Mouse (Mus musculus) limb, embryonic 14.5 days (tissue): Measurements from ENCODE around the gene Nmt2. TPM values are rescaled to one million over a fixed set of nuclear protein-coding genes. Genes with fewer than 3 reads are reported as not detected.

Experiments
- ATAC-seq: fragments of 200-750 bp; cut with Nextera tagmentation; 2 replicates; pipeline ENCODE4 v1.8.0; 2017; ENCODE audit warnings: low read depth, moderate number of reproducible peaks, moderate TSS enrichment; ENCODE audit not compliant: low FRiP score
- DNase-seq: peaks from one replicate; pipeline ENCODE4 v3.0.0-alpha.2; 2015; ENCODE audit warnings: low spot score
- H3K27ac ChIP-seq: fragments of 300-500 bp; sonication (generic); replicated peaks from 2 replicates; pipeline ENCODE4 v1.5.1; 2014; ENCODE audit warnings: low read depth, mild to moderate bottlenecking, low read length, moderate library complexity, mixed read lengths
- H3K27me3 ChIP-seq: fragments of 300-500 bp; sonication (generic); 2 replicates; pipeline ENCODE4 v1.6.1; 2014; ENCODE audit warnings: low read length, mixed read lengths; ENCODE audit not compliant: control insufficient read depth, insufficient read depth
- H3K36me3 ChIP-seq: fragments of 300-500 bp; sonication (generic); 2 replicates; pipeline ENCODE4 v1.6.1; 2014; ENCODE audit warnings: mild to moderate bottlenecking, low read length, moderate library complexity, mixed read lengths; ENCODE audit not compliant: control insufficient read depth, insufficient read depth
- H3K4me1 ChIP-seq: fragments of 300-500 bp; sonication (generic); 2 replicates; pipeline ENCODE4 v1.6.1; 2014; ENCODE audit warnings: antibody characterized with exemption, low read length, mixed read lengths; ENCODE audit not compliant: control insufficient read depth, insufficient read depth
- H3K4me2 ChIP-seq: fragments of 300-500 bp; sonication (generic); replicated peaks from 2 replicates; pipeline ENCODE4 v1.6.1; 2014; ENCODE audit warnings: low read depth, mild to moderate bottlenecking, low read length, moderate library complexity; ENCODE audit not compliant: severe bottlenecking
- H3K4me3 ChIP-seq: fragments of 300-500 bp; sonication (generic); replicated peaks from 2 replicates; pipeline ENCODE4 v1.5.1; 2014; ENCODE audit warnings: low read length
- H3K9ac ChIP-seq: fragments of 300-500 bp; sonication (generic); 2 replicates; pipeline ENCODE4 v1.6.1; 2014; ENCODE audit warnings: mild to moderate bottlenecking, low read depth, low read length, moderate library complexity; ENCODE audit not compliant: severe bottlenecking
- H3K9me3 ChIP-seq: fragments of 300-500 bp; sonication (generic); 2 replicates; pipeline ENCODE4 v1.6.1; 2016; ENCODE audit warnings: low read length; ENCODE audit not compliant: control insufficient read depth
- POLR2A ChIP-seq: fragments of 200-500 bp; IDR thresholded peaks from 2 replicates; pipeline ENCODE4 v1.8.0; 2012; ENCODE audit warnings: inconsistent platforms, mild to moderate bottlenecking, moderate library complexity, borderline replicate concordance; ENCODE audit not compliant: insufficient read depth, insufficient read length; ENCODE audit errors: extremely low read depth
- WGBS: fragments of 180-500 bp; shearing (Covaris S2); extraction: QIAGEN DNeasy Blood & Tissue Kit; methylation state at CpG from one replicate; pipeline ENCODE4 v1.1.7; 2014; 5-methylcytosine and 5-hydroxymethylcytosine counted together
- polyA plus RNA-seq, 2 experiments: library from polyadenylated mRNA; depleted of rRNA in 1 of 2; stranded (reverse) in 1 of 2; unstranded in 1 of 2; fragments of >200 nt; fragmentation: Nextera tagmentation in 1 of 2; extraction: Ambion mirVana in 1 of 2; gene quantifications; 2 replicates each; pipeline versions ENCODE4 v1.2.1 to v1.2.3; 2012 to 2014

Gene Nmt2
- polyA plus RNA-seq, 2 experiments: 15.4 to 33.7 TPM

- Histone ChIP-seq H3K9me3 (no peaks in the 10 kb centered on the region), H3K4me2 (no peak overlapping the region), H3K4me1 (no peaks in the 10 kb centered on the region), H3K9ac (no peak overlapping the region), H3K36me3 (no peaks in the 10 kb centered on the region), H3K27me3 (no peaks in the 10 kb centered on the region), H3K4me3 (no peak overlapping the region), H3K27ac (no peak overlapping the region)
- WGBS: 80% methylated on average over 2 of the region's 2 CpGs
- ATAC-seq: no peak
- no peak for DNase-seq
- no peak for TF ChIP-seq POLR2A
These were observed 10.7 kb upstream of the Nmt2 start for GRCm38 (mm10) chr2:3273349-3273748.

DNA sequence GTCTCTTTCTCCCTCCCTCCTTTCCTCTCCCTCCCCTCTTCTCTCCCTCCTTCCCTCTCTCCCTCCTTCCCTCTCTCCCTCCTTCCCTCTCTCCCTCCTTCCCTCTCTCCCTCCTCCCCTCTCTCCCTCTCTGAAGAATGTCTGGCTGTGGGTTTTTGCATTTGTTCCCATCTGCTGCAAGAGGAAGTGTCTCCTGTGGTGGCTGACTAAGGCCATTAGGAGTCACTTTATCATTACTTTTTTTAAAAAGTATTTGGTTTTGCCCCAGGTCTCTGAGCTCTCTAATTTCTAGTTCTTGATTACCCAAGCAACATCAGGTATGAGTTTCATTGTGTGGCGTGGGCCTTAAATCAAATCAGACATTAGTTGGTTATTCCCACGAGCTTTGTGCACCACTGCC is 7.9 kb upstream of the Nmt2 start:
- Histone ChIP-seq H3K4me2 (no peak overlapping the region), H3K9ac (no peak overlapping the region), H3K9me3 (no peaks in the 10 kb centered on the region), H3K4me3 (no peak overlapping the region), H3K27ac (no peak overlapping the region), H3K36me3 (no peaks in the 10 kb centered on the region), H3K27me3 (no peaks in the 10 kb centered on the region), H3K4me1 (no peaks in the 10 kb centered on the region)
- TF ChIP-seq POLR2A: no peak
- ATAC-seq (no peak), DNase-seq (no peak)
- 64% methylated on average over 2 of the region's 2 CpGs for WGBS

GRCm38 (mm10) chr2:3277502-3277901 is 6.5 kb upstream of the Nmt2 start:
- TF ChIP-seq POLR2A: no peak
- Histone ChIP-seq H3K4me3 (no peak overlapping the region), H3K4me1 (no peaks in the 10 kb centered on the region), H3K27ac (no peak overlapping the region), H3K4me2 (no peak overlapping the region), H3K27me3 (no peaks in the 10 kb centered on the region), H3K9me3 (no peaks in the 10 kb centered on the region), H3K9ac (no peak overlapping the region), H3K36me3 (no peaks in the 10 kb centered on the region)
- 83% methylated on average over 7 of the region's 7 CpGs for WGBS
- DNase-seq: no peak
- no peak for ATAC-seq

- WGBS: 73% methylated on average over 4 of the region's 4 CpGs
- H3K4me2 ChIP-seq: no peak overlapping the region
- no peak overlapping the region for H3K27ac ChIP-seq
- peak; percentile 30 for DNase-seq
- no peaks in the 10 kb centered on the region for H3K36me3 ChIP-seq
- H3K9ac ChIP-seq: no peak overlapping the region
- no peaks in the 10 kb centered on the region for H3K27me3 ChIP-seq
- no peak for ATAC-seq
- peaks cover 11% of the 10 kb centered on the region; the same call in 1 of the 2 replicates for H3K4me1 ChIP-seq
- no peak for TF ChIP-seq POLR2A
- no peak overlapping the region for H3K4me3 ChIP-seq
- no peaks in the 10 kb centered on the region for H3K9me3 ChIP-seq
These were observed 2.7 kb upstream of the Nmt2 start for GRCm38 (mm10) chr2:3281311-3281710.

DNA sequence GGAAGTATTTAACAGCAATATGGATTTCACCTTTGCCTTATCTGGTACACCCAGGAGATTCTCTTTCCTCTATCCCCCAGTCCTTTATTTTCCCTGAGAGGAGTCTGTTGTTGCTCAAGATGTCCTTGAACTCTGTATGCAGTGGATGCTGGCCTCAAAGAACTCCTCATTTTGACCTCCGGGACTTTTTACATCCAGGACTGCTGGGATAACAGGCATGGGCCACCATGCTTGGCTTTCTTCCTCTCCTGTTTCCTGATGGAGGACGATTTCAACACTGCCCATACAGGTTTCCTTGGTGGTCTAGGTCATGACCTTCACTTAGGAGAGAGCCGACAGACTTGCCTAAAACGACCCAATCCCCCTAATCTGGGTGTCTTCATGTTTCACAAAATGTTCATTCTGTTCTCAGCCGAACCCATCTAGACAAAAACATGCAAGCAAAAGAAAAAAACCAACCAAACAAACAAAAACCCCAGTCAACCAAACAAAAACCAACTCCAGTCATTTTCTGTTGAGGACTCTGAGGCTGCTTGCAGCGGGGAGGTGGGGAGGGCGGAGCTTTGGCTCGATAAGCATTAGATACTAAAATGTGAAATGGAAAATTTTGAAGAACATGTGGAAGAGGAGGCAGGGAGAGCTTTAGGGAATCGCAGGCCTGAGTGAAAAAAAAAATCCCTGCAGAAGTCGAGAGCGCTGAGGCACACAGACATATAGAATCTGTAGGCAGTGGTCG is 978 bp upstream of the Nmt2 start:
- no peak for TF ChIP-seq POLR2A
- no peaks in the 10 kb centered on the region for H3K36me3 ChIP-seq
- peak overlapping the region; percentile 67 for H3K9ac ChIP-seq
- ATAC-seq: no peak
- peak overlapping the region; percentile 65 for H3K4me2 ChIP-seq
- DNase-seq: no peak
- 6% methylated on average over 12 of the region's 12 CpGs for WGBS
- H3K4me1 ChIP-seq: peaks cover 11% of the 10 kb centered on the region; the same call in 1 of the 2 replicates
- H3K27me3 ChIP-seq: no peaks in the 10 kb centered on the region
- H3K9me3 ChIP-seq: no peaks in the 10 kb centered on the region
- peak overlapping the region; percentile 90 for H3K27ac ChIP-seq
- peak overlapping the region; percentile 86 for H3K4me3 ChIP-seq
